Comparison of ENCODE assay signal across 26 mouse cellular contexts in the genomic region with DNA sequence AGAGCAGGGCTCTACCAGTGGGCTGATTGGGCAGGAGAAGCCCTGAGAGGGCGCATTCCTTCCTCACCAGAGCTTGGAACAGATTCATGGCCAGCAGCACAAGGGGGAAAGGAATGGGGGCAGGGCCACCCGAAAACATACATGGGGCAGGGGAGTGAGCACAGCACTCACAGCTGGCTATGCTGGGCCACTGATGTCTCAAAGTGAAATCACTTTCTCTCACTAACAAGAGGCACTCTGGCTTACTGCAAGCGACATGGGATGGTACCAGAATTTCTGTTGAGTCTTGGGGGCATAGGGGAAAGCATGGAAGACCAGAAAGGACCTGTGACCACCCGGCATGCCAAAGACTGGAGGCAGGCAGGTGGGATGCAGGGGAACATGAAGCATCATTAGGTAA.
"Had no signal": no experiment of that assay in that cellular context is flagged by ENCODE, and none has a peak within 500 bp of the region (broad histone marks: within the 10 kb centered on the region; RNA-seq: fewer than 3 reads in every experiment).

No protein-coding gene starts in this region.

- H3K27ac ChIP-seq: heart, adult 2 months; heart, embryonic 13.5 days; heart, embryonic 15.5 days; hindbrain, embryonic 12.5 days; hindbrain, embryonic 14.5 days; intestine, embryonic 15.5 days; kidney, postnatal 0 days; limb, embryonic 13.5 days; limb, embryonic 15.5 days; liver, embryonic 12.5 days had no signal

- H3K9me3 ChIP-seq: intestine, embryonic 15.5 days; limb, embryonic 15.5 days had no signal

- H3K4me2 ChIP-seq: heart, embryonic 11.5 days; heart, embryonic 13.5 days; heart, embryonic 15.5 days; hindbrain, embryonic 12.5 days; hindbrain, embryonic 14.5 days; intestine, embryonic 15.5 days; limb, embryonic 13.5 days; limb, embryonic 15.5 days; liver, embryonic 12.5 days had no signal

- ATAC-seq: hindbrain, embryonic 16.5 days; inflammation-experienced regulatory T-cells, adult 6 months; intestine, embryonic 15.5 days; intestine, postnatal 0 days; liver, embryonic 12.5 days had no signal

- H3K27me3 ChIP-seq: heart, embryonic 13.5 days; heart, embryonic 15.5 days; hindbrain, embryonic 12.5 days; intestine, embryonic 15.5 days; limb, embryonic 13.5 days; limb, embryonic 15.5 days; liver, embryonic 12.5 days had no signal

- DNase-seq: gastrocnemius, postnatal 14 days; gastrocnemius, postnatal 36 days; heart, adult 11 months; heart, adult 2 months; heart, postnatal 14 days; heart, postnatal 36 days; kidney, adult 18-20 months; kidney, adult 8-10 months; kidney, postnatal 14 days; kidney, postnatal 36 days; layer of hippocampus, adult 9-11 months; layer of hippocampus, postnatal 36 days; left cerebral cortex, postnatal 4 days had no signal

- H3K9ac ChIP-seq: heart, embryonic 13.5 days; heart, embryonic 15.5 days; hindbrain, embryonic 12.5 days; hindbrain, embryonic 14.5 days; intestine, embryonic 15.5 days; limb, embryonic 13.5 days; limb, embryonic 15.5 days; liver, embryonic 12.5 days had no signal

- H3K36me3 ChIP-seq: heart, embryonic 13.5 days; heart, embryonic 15.5 days; hindbrain, embryonic 12.5 days; intestine, embryonic 15.5 days; limb, embryonic 13.5 days; limb, embryonic 15.5 days; liver, embryonic 12.5 days had no signal

- H3K4me3 ChIP-seq: heart, adult 2 months; heart, embryonic 13.5 days; heart, embryonic 15.5 days; hindbrain, embryonic 12.5 days; intestine, embryonic 15.5 days; limb, embryonic 13.5 days; limb, embryonic 15.5 days; liver, embryonic 12.5 days had no signal

- H3K4me1 ChIP-seq: heart, embryonic 13.5 days; heart, embryonic 15.5 days; hindbrain, embryonic 12.5 days; intestine, embryonic 15.5 days; limb, embryonic 13.5 days; limb, embryonic 15.5 days; liver, embryonic 12.5 days had no signal
